Mouse (Mus musculus): Measurements from ENCODE around the gene Gdpd3. TPM values are rescaled to one million over a fixed set of nuclear protein-coding genes. Genes with fewer than 3 reads are reported as not detected.

Gdpd3 gene
- polyA plus RNA-seq, 1 experiment: 40.1 TPM

GRCm38 (mm10) chr7:126749582-126750343, 16.4 kb upstream of the Gdpd3 start:
- 82% methylated on average over 17 of the region's 17 CpGs for WGBS
- no peak for TF ChIP-seq POLR2A (IDR thresholded peaks at IDR 0.05; ENCODE audit: borderline replicate concordance, control insufficient read depth, low read depth, low read length)
- TF ChIP-seq CTCF (IDR thresholded peaks at IDR 0.05; ENCODE audit: control insufficient read depth, insufficient read depth, low read length): peak; percentile 37; the same call in 1 of the 2 replicates
- Histone ChIP-seq H3K4me3 (replicated peaks; ENCODE audit: control insufficient read depth, low read depth, low read length) (no peak overlapping the region), H3K4me1 (ENCODE audit: control insufficient read depth, insufficient read depth, low read length) (peaks cover 7% of the 10 kb centered on the region; the same call in 1 of the 2 replicates), H3K27ac (ENCODE audit: control insufficient read depth, insufficient read depth, low read depth, low read length, poor library complexity) (no peak overlapping the region)

GRCm38 (mm10) chr7:126754866-126755265, 11.3 kb upstream of the Gdpd3 start:
- Histone ChIP-seq H3K4me1 (ENCODE audit: control insufficient read depth, insufficient read depth, low read length) (peaks cover 5% of the 10 kb centered on the region; the same call in 1 of the 2 replicates), H3K27ac (ENCODE audit: control insufficient read depth, insufficient read depth, low read depth, low read length, poor library complexity) (no peak overlapping the region), H3K4me3 (replicated peaks; ENCODE audit: control insufficient read depth, low read depth, low read length) (no peak overlapping the region)
- TF ChIP-seq POLR2A (IDR thresholded peaks at IDR 0.05; ENCODE audit: borderline replicate concordance, control insufficient read depth, low read depth, low read length) (no peak), CTCF (IDR thresholded peaks at IDR 0.05; ENCODE audit: control insufficient read depth, insufficient read depth, low read length) (peak; percentile 82)
- WGBS: 1% methylated on average over 9 of the region's 9 CpGs

- WGBS: 67% methylated on average over 7 of the region's 7 CpGs
- peaks cover 9% of the 10 kb centered on the region for H3K4me1 ChIP-seq (ENCODE audit: control insufficient read depth, insufficient read depth, low read length)
- no peak overlapping the region for H3K4me3 ChIP-seq (replicated peaks; ENCODE audit: control insufficient read depth, low read depth, low read length)
- TF ChIP-seq POLR2A (IDR thresholded peaks at IDR 0.05; ENCODE audit: borderline replicate concordance, control insufficient read depth, low read depth, low read length) (no peak), CTCF (IDR thresholded peaks at IDR 0.05; ENCODE audit: control insufficient read depth, insufficient read depth, low read length) (no peak)
- no peak overlapping the region for H3K27ac ChIP-seq (ENCODE audit: control insufficient read depth, insufficient read depth, low read depth, low read length, poor library complexity)
Observed at GRCm38 (mm10) chr7:126758539-126758938, 7.6 kb upstream of the Gdpd3 start.

- H3K4me3 ChIP-seq (replicated peaks; ENCODE audit: control insufficient read depth, low read depth, low read length): peak within 1 kb of the TSS; percentile 89
- TF ChIP-seq CTCF (IDR thresholded peaks at IDR 0.05; ENCODE audit: control insufficient read depth, insufficient read depth, low read length): peak; percentile 69
- TF ChIP-seq POLR2A (IDR thresholded peaks at IDR 0.05; ENCODE audit: borderline replicate concordance, control insufficient read depth, low read depth, low read length): no peak
- peak within 1 kb of the TSS; percentile 71 for H3K27ac ChIP-seq (ENCODE audit: control insufficient read depth, insufficient read depth, low read depth, low read length, poor library complexity)
- WGBS: 3% methylated on average over 38 of the region's 38 CpGs
- peaks cover 8% of the 10 kb centered on the region for H3K4me1 ChIP-seq (ENCODE audit: control insufficient read depth, insufficient read depth, low read length)
Observed at GRCm38 (mm10) chr7:126759050-126759671, 7.0 kb upstream of the Gdpd3 start, which contains the start of gene Mapk3. Mapk3 (plus strand) TSS chr7:126759601.

- TF ChIP-seq CTCF (IDR thresholded peaks at IDR 0.05; ENCODE audit: control insufficient read depth, insufficient read depth, low read length): no peak
- TF ChIP-seq POLR2A (IDR thresholded peaks at IDR 0.05; ENCODE audit: borderline replicate concordance, control insufficient read depth, low read depth, low read length): 0 out of 2 replicates have a peak, but pooled peaks have one; percentile 31
- Histone ChIP-seq H3K4me1 (ENCODE audit: control insufficient read depth, insufficient read depth, low read length) (peaks cover 8% of the 10 kb centered on the region), H3K4me3 (replicated peaks; ENCODE audit: control insufficient read depth, low read depth, low read length) (peak overlapping the region; percentile 89), H3K27ac (ENCODE audit: control insufficient read depth, insufficient read depth, low read depth, low read length, poor library complexity) (peak overlapping the region; percentile 71)
- WGBS: 1% methylated on average over 24 of the region's 24 CpGs
Observed at GRCm38 (mm10) chr7:126759672-126760390, 6.3 kb upstream of the Gdpd3 start.

GRCm38 (mm10) chr7:126760391-126760802, 5.7 kb upstream of the Gdpd3 start:
- TF ChIP-seq CTCF (IDR thresholded peaks at IDR 0.05; ENCODE audit: control insufficient read depth, insufficient read depth, low read length): no peak
- no peak for TF ChIP-seq POLR2A (IDR thresholded peaks at IDR 0.05; ENCODE audit: borderline replicate concordance, control insufficient read depth, low read depth, low read length)
- 49% methylated on average over 3 of the region's 3 CpGs for WGBS
- Histone ChIP-seq H3K4me3 (replicated peaks; ENCODE audit: control insufficient read depth, low read depth, low read length) (peak overlapping the region; percentile 89), H3K27ac (ENCODE audit: control insufficient read depth, insufficient read depth, low read depth, low read length, poor library complexity) (peak overlapping the region; percentile 71), H3K4me1 (ENCODE audit: control insufficient read depth, insufficient read depth, low read length) (peaks cover 8% of the 10 kb centered on the region)

- Histone ChIP-seq H3K4me1 (ENCODE audit: control insufficient read depth, insufficient read depth, low read length) (peaks cover 8% of the 10 kb centered on the region), H3K4me3 (replicated peaks; ENCODE audit: control insufficient read depth, low read depth, low read length) (peak overlapping the region; percentile 19), H3K27ac (ENCODE audit: control insufficient read depth, insufficient read depth, low read depth, low read length, poor library complexity) (no peak overlapping the region)
- no peak for TF ChIP-seq POLR2A (IDR thresholded peaks at IDR 0.05; ENCODE audit: borderline replicate concordance, control insufficient read depth, low read depth, low read length)
- TF ChIP-seq CTCF (IDR thresholded peaks at IDR 0.05; ENCODE audit: control insufficient read depth, insufficient read depth, low read length): no peak
- WGBS: 40% methylated on average over 4 of the region's 4 CpGs
Observed at GRCm38 (mm10) chr7:126760956-126761355, 5.2 kb upstream of the Gdpd3 start.
